Mouse (Mus musculus) gastrocnemius, postnatal 25 days (tissue): ENCODE results near the gene Cyp2j6. TPM values are rescaled to one million over a fixed set of nuclear protein-coding genes. Genes with fewer than 3 reads are reported as not detected.
A peak's percentile ranks its signal among the peaks of the same experiment; 100 is the strongest.
"Not testable (repeated sequence)": the region's sequence is repeated elsewhere in the genome, so short reads cannot be mapped to it uniquely, and the experiment has no call there.

ENCODE experiments used
- DNase-seq: peaks from one replicate; pipeline ENCODE4 v3.0.0; 2022
- long read RNA-seq, 2 experiments: library from polyadenylated mRNA; stranded (forward); transcript quantifications; one replicate each; pipeline ENCODE4 v2.0.0; 2021
- total RNA-seq, 2 experiments: library from RNA; stranded (reverse); gene quantifications; 1 replicate in 1 of 2; 2 replicates in 1 of 2; pipeline ENCODE4 v1.2.3; 2021

Gene Cyp2j6
- total RNA-seq = 1 to 10 TPM; 1.7 to 1.8 TPM
- long read RNA-seq, experiment 1 = 0 reads
- long read RNA-seq, experiment 2, partial matches to known transcripts = 0 of 2 reads
- long read RNA-seq, experiment 2, other reads (novel, unspliced or antisense) = 0 of 2 reads

DNA sequence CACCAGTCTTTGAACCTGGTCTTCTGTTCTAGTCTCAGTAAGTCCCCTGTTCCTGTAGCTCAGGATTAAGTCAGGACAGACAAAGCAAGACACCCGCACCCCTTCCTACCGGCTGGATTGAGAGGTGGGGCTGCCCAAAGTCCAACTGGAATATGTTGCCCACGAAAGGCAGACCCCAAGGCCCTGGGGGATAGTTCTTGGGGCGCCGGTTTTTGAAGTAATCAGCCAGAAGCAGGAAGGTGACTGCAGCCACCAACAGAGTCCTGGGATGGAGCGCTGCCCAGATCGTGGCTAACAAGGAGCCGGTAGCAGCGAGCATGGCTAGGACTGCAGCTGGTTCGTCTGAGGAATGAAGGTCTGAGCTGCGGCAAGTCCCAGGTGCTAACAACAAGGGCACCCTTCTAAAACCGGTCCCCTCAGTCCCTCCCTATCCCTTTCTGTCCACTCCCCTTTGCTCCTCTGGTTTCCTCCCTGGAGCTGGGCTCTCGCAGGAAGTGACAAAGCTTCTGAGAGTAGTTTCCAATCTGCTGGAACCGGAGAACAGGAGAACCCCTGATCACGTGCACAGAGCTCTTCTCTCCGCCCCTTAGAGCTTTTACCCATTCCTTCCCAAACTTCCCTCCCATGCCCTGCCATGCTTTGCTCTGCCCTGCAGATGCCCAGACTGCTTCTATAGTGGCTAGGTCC lies at the start of gene Cyp2j6:
Cyp2j6 (minus strand) TSS at position 529 of the 687 bp plus-strand sequence.
- DNase-seq = peak; percentile 7

DNA sequence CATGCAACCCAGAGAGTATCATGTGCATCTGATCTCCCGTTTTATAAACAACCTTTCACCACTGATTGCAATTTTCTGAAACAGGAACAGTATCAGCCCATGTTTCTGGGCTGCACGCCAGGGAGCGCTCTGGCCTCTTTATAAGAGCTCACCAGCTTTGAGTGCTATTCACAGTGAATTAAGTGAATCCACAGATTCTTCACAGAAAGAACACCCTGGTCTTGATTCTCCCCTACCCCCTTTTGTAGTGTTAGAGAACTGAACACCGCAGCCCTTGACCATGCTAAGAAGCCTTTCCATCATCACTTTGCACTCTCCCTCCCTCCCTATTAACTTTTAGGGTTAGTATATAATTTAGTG lies 38.3 kb upstream of the Cyp2j6 start:
- DNase-seq = no peak

DNA sequence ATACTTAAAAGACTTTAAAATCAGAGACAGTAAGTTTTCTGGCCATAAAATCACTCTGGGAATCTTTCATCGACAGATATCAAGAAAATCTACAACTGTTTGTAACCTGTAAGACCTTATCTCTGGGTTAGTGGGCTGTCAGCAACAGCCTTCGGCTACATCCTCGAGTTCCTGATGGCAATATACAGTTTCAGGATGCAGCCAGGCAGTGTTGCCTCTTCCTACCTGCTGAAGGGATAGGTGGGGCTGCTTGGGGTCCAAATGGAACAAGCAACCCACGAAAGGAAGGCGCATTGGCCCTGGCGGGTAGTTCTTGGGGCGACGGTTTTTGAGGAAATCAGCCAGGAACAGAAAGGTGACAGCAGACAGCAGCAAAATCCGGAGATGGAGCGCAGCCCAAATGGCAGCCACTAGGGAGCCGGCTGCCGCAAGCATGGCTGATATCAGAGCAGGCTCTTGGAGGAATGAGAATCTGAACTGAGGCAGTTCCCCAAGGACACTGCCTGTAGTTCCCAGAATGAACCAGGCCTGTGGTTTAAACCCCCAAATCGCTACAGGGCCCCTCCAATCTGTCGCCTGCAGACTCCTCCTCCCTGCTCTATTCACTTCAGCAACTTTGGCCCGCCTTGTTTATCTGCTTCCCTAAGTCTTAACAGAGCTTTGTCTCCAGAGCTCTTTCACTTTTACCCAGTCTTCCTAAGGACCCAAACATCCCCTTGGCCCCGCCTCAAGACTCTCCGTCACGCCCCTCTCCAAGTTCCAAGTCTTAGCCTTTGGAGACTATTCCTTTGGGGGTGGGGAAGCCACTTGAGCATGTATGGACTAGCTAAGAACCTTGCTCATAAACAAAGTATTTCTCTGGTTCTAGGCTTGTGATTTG lies 37.7 kb upstream of the Cyp2j6 start, which contains the start of gene Cyp2j9:
Cyp2j9 (minus strand) TSS at position 668 of the 880 bp plus-strand sequence.
- peak; percentile 59 for DNase-seq

DNA sequence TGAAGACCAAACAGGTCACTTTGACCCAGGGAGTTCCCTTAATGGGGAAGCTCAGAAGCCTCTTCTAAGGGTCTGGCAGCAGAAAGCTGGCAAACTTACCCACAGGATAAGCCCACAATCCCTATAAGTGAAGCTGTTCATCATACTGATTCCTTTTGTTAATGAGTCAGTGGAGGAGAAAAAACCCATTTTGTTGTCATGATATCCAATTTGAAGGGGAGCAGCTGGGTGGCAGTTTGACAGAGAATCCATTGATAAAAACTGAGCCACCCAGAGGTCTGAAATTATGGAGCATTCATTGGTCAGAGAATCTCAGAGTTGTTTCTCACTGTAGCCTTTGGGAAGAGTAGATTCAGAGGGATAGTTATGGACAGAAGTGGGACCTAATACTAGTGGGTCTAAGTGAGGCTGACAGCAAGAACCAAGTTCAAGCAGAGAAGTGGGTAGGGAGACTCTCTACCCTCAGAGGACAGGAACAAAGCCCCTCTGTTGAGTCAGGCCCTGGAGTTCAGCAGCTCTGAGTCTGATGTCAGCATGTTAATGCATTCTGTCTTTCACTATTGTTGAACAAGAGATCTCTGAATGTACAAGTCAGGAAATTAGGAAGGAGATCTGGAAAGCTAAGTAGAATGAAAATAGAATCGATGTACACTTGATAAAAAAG lies 28.1 kb upstream of the Cyp2j6 start:
- no peak for DNase-seq

DNA sequence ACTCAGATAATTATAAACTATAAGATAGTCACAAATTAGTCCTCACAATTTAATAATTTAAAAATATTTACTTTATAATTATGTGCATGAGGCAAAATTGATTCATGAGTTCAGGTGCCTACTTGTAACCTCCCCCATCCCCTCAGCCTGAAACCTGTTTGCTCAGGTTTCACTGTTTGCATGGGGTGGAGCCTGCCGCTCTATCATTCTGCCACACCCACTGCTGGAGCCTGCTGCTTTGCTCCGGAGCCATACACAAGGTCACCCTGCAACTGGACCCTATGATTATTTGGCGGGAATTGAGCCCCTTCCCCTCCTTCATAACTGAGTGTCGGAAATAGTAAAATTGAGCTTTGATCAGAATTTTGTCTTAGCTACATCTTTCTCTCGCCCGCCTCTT lies 26.9 kb upstream of the Cyp2j6 start:
- not testable (repeated sequence) for DNase-seq

DNA sequence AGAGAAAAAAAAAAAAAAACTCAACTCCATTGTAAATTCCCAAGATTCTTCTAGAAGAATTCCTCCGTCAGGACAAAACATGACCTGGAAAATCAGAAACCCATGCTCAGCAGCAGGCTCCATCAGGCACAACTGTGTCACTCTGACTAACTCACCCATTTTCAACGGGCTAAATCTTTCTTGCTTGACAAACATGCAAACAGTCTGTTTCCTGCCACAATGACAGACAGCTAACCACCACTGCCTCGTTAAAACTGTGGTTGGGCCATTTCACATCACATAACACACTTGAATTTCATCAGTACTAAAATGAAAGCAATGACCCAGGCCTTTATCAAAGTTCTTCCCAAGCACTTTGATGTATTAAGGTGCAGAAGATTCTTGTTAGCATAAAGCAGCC lies 16.0 kb upstream of the Cyp2j6 start:
- no peak for DNase-seq

DNA sequence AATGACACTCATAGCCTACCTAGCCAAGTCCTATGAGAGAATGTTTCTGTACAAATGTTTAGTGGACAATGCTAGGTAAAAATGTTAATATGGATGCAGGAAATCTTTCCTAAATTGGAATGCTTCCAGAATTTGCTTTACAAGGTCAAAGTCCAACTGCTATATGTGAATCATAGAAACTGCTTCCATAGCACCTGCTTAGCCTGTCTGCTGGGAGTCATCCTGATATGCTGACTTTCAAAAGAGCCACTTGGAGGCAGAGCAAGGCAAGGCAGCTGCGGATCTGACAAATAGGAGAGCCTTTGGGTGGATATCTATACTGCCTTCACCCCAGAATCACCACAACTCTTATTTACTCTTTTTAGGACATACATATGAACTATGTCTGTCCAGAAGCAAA lies 14.5 kb upstream of the Cyp2j6 start:
- no peak for DNase-seq

DNA sequence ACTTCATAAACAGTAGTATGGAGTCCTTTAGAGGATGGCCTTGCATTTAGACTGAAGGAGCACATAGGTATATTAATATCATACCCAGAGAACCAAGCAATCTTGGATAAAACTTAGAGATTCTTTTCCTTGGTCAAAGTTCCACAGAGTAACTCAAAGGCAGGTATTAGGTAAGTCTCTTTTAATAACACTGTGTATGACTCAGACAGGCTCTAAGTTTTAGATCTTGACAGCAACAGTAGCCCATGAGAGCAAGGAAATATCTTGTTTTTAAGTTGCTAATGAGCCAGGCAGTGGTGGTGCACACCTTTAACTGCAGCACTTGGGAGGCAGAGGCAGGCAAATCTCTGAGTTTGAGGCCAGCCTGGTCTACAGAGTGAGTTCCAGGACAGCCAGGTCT lies 12.3 kb upstream of the Cyp2j6 start:
- no peak for DNase-seq

DNA sequence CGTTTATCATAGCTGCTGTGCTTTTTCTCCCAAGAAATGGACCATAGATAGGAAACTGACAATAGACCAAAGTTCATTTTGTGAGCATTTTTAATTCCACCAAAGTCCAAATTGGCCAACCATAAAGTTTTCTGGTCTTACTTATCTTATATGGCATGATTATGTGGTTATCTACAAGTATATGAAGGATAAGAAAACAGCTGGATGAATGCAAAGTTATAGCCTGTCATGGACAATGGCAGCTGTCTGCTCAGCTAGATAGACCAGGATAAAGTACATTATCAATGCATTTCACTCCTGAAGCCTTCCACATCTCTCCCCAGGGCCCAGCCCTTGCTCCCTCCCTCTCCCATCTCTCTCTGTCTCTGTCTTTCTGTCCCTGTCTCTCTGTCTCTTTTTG lies 7.0 kb upstream of the Cyp2j6 start:
- no peak for DNase-seq

DNA sequence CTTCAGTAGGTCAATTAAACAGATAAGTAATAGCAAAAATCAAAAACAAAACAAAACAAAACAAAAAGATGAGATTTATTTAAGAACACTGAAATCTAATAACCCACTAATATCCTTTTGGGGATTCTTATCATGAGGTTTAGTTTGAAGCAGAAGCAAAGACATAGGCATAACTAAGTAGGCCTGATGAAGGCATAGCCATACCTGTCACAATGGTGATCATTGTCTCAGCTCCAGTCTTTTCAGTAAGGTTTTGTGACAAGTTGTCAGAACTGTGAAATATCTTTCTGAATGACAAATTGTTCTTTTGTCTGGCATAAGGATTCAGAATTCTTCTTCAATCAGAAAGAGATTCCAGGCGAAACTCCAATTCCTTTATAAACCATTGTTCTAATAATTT lies 6.3 kb upstream of the Cyp2j6 start:
- DNase-seq = no peak

DNA sequence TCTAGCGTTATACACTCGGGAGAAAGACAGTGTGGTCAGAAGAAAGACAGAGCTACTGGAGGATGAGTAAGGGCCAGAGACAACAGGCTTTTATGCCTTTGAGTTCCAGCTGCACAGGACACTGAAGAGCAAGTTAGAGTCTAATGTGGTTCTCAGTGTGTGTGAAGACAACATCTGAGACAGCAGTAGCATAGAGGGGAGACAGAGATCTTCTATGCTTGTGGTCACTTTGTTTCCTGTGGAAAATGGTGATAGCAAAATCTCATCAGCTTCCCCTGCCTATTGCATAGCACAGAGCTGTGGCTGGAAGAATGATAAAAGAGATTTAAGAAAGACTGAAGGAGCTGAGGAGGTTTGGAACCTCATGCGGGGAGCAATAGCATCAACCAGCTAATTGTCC lies 1.8 kb downstream of the Cyp2j6 start:
- DNase-seq = no peak

DNA sequence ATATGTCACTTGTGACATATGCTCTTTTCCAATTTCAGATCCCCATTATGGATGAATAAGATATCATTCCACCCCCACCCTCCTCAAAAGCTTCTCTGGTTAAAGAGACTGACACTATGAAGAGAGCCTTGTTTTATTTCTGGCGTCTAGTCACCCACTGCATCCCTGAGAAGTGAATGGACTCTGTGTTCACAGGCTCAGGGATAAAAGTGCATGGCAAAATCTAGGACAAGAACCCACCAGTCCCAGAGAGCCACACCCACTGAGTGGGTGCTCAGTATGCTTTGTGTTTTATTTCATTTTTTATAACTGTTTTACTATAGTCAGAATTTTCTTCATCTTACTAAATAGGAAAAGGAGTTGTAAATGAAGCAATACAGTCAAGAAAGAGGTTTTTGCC lies 7.5 kb downstream of the Cyp2j6 start:
- DNase-seq = no peak

DNA sequence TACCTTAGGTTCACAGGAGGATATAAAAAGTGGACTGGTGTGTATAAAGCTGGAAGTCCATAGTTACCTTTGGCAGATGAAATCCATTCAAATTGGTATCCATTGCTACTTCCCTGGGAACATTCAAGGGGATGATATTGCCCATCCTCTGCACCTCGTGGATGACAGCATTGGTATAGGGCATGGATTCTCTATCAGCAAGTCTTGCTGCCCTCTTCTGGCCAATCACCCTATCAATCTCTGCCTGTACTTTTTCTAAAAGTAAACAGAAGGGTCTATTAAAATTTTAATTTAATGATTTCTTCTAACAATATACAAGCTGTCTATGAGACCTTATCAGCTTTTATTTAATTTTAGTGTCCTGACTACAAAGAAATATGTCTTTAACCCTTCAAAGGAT lies 27.7 kb downstream of the Cyp2j6 start:
- DNase-seq = no peak

DNA sequence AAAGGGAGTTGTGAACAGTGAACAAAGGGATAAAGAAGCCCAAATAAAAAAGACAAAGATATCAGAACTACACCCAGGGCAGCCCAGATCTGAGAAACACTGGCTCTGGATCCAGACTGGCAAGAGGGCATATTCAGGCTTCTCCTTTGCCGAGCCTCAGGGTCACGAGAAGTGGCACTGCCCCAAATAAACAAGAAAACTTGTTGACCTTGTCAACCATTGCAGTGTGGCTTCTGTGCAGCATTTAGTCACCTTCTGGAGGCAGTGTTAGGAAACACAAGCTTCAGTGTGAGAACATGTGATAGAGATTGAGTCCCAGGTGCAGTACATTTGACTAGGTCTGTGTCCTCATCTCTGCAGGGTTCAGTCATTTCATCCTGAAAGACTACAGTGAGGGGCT lies 31.2 kb downstream of the Cyp2j6 start:
- DNase-seq = no peak

DNA sequence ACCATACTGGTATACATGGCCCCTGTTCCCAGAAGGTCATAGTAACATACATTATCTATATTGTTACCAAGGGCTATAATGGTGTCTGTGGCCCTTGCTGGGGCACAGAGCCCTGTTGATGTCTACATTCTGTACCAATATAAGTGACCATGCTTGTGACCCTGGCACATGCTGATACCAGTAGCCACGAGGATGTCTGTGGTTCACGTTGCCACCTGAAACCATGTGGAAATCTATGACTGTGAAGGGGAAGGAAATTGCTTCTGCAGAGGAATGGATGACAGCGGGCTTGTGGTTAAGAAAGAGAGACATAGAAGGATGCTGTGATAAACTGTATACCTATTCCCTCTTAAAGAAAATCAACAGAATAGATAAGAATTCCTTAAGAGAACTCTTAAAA lies 43.4 kb downstream of the Cyp2j6 start:
- no peak for DNase-seq

DNA sequence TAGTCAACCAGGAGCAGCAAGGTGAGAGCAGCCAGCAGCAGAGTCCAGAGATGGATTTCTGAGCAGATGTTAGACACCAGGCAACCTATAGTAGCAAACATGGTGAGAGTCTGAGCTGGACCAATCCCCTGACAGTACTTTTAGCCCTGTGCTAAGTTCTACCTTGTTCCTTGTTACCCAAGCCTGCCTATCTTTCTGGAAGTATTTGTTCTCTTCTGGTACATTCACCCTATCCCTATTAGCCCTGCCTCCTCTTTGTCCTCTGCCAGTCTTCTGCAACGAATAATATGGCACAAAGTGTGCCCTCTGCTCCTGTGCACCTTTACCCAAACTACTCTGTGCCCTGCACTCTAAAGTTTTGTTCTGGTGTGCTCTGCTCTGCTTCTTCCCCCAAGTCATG lies 46.2 kb downstream of the Cyp2j6 start, which contains the start of gene Cyp2j8:
Cyp2j8 (minus strand) TSS at position 101 of the 400 bp plus-strand sequence.
- no peak for DNase-seq

Other genes with a start within 250 kb of the Cyp2j6 start
- not detected for gene Cyp2j11, start 205.0 kb downstream of the Cyp2j6 start, total RNA-seq
- not detected for gene Cyp2j8, start 46.3 kb downstream of the Cyp2j6 start, total RNA-seq
- gene Cyp2j9, start 37.9 kb upstream of the Cyp2j6 start, total RNA-seq = under 1 TPM; 0.38 to 0.74 TPM
- not detected for gene Cyp2j5, start 110.5 kb upstream of the Cyp2j6 start, total RNA-seq
- gene Gm12695, start 231.5 kb upstream of the Cyp2j6 start, total RNA-seq = not detected